Mouse (Mus musculus) midbrain, postnatal 0 days (tissue): Measurements from ENCODE around the gene Golga2. TPM values are rescaled to one million over a fixed set of nuclear protein-coding genes. Genes with fewer than 3 reads are reported as not detected.
A peak's percentile ranks its signal among the peaks of the same experiment; 100 is the strongest.

Source experiments
- ATAC-seq: fragments of 200-750 bp; cut with Nextera tagmentation; 2 replicates; pipeline ENCODE4 v1.8.0; 2017; ENCODE audit warnings: moderate number of reproducible peaks, mild to moderate bottlenecking, moderate TSS enrichment, moderate library complexity; ENCODE audit not compliant: low FRiP score
- DNase-seq: peaks from one replicate; pipeline ENCODE4 v3.0.0-alpha.2; 2015; ENCODE audit warnings: low spot score
- H3K27ac ChIP-seq: fragments of 300-500 bp; sonication (generic); 2 replicates; pipeline ENCODE4 v1.5.1; 2014; ENCODE audit warnings: low read depth, mild to moderate bottlenecking, low read length, mixed read lengths
- H3K27me3 ChIP-seq: fragments of 300-500 bp; sonication (generic); 2 replicates; pipeline ENCODE4 v1.6.1; 2014; ENCODE audit warnings: low read length, control low read depth, mixed read lengths; ENCODE audit not compliant: insufficient read depth
- H3K36me3 ChIP-seq: fragments of 300-500 bp; sonication (generic); 2 replicates; pipeline ENCODE4 v1.6.1; 2014; ENCODE audit warnings: low read length, control low read depth, mixed read lengths; ENCODE audit not compliant: insufficient read depth
- H3K4me1 ChIP-seq: fragments of 300-500 bp; sonication (generic); 2 replicates; pipeline ENCODE4 v1.6.1; 2014; ENCODE audit warnings: mild to moderate bottlenecking, control low read depth, antibody characterized with exemption, low read length, mixed read lengths; ENCODE audit not compliant: insufficient read depth
- H3K4me2 ChIP-seq: fragments of 300-500 bp; sonication (generic); 2 replicates; pipeline ENCODE4 v1.6.1; 2014; ENCODE audit warnings: low read depth, mild to moderate bottlenecking, low read length, mixed read lengths; ENCODE audit not compliant: poor library complexity, severe bottlenecking
- H3K4me3 ChIP-seq: fragments of 300-500 bp; sonication (generic); 2 replicates; pipeline ENCODE4 v1.5.1; 2014; ENCODE audit warnings: low read depth, mild to moderate bottlenecking, low read length, moderate library complexity
- H3K9ac ChIP-seq: fragments of 300-500 bp; sonication (generic); replicated peaks from 2 replicates; pipeline ENCODE4 v1.6.1; 2014; ENCODE audit warnings: mild to moderate bottlenecking, low read length, moderate library complexity, mixed read lengths; ENCODE audit not compliant: poor library complexity, severe bottlenecking
- H3K9me3 ChIP-seq: fragments of 300-500 bp; sonication (generic); 2 replicates; pipeline ENCODE4 v1.6.1; 2016; ENCODE audit warnings: low read length, control low read depth
- CTCF ChIP-seq: IDR thresholded peaks from 2 replicates; pipeline ENCODE4 v1.5.1; 2016; ENCODE audit warnings: antibody characterized with exemption, mild to moderate bottlenecking
- WGBS: fragments of 180-500 bp; shearing (Covaris S2); extraction: QIAGEN DNeasy Blood & Tissue Kit; methylation state at CpG from one replicate; pipeline ENCODE4 v1.1.7; 2014; 5-methylcytosine and 5-hydroxymethylcytosine counted together
- polyA plus RNA-seq: library from polyadenylated mRNA; unstranded; fragments of >200 nt; fragmentation: Nextera tagmentation; extraction: Ambion mirVana; gene quantifications from 2 replicates; pipeline ENCODE4 v1.2.1, GENCODE M21; 2015
- total RNA-seq: library from RNA; depleted of rRNA; stranded (reverse); fragments of >200 nt; gene quantifications from 2 replicates; pipeline ENCODE4 v1.2.3, GENCODE M21; 2014

The Golga2 gene
- total and polyA plus RNA-seq, 2 experiments from 2014 or later: 30.1 to 57.4 TPM

DNA sequence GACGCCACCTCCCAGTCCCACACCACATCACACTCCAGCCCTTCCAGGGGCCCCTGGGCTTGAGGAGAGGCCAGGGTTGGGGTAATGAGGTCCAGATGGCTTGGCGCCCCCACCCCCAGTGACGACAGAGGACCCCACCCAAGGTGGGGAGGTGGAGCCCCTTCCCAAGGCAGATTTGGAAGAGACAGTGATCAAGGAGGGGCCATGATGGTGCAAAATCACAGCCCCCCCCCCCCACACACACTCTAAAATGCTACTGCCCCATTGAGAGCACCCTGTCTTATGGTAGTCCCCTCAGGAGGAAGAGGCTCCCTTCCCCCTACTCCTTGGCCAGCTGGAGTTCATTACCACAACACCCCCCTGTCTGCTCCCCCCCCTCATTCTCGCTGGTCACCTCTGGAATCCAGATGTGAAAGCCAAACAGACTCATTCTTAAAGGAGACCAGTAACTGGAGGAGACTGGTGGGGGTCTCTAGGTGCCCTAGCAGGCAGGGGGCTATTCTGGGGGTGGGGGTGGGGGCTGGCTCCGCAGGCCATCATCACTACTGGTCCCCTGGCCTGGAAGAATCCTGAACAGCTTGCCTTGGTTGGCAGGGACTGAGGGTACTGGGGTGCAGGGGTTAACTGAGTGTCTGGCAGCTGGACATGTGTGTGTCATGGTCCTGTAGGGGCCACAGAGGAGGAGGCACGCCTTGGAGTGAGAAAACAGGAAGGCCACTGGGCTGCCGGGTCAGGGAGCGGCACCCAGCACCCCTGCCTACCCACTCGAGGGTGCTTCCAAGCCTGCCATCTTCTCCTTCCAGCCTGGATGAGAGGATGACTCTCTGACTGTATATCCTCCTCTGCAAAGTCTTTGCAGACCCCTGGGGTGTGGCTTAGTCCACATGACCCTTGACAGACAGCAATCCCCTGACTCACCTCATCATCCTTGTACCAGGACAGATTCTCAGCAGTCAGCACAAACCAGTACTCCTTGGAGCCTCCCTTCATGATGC lies 32.7 kb downstream of the Golga2 start:
- Histone ChIP-seq H3K9me3 (no peaks in the 10 kb centered on the region), H3K27ac (no peak overlapping the region), H3K4me2 (no peak overlapping the region), H3K4me3 (no peak overlapping the region), H3K27me3 (no peaks in the 10 kb centered on the region), H3K36me3 (peaks cover 33% of the 10 kb centered on the region), H3K4me1 (peaks cover 13% of the 10 kb centered on the region), H3K9ac (no peak overlapping the region)
- 57% methylated on average over 9 of the region's 9 CpGs for WGBS
- no peak for ATAC-seq
- no peak for TF ChIP-seq CTCF
- DNase-seq: no peak

DNA sequence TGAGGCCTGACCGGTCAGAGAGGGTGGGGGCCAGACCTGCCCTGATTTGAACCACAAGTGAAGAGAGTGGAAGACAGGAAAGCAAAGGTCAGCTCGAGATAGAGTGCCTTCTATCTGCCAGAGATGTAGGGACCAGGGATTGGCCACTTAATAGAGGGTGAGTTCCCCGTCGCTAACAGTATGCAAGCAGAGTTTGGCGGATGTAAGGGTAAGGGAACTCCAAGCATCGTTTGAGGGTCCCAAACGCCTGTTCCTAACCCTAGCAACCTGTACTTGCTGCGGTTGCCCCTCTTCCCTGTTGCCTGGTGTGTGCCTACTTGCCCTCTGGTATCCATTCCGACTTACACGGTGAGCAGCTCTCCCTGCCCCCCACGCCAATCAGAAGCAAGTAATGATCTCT lies 33.5 kb downstream of the Golga2 start:
- ATAC-seq: no peak
- H3K27me3 ChIP-seq: no peaks in the 10 kb centered on the region
- 72% methylated on average over 11 of the region's 11 CpGs for WGBS
- H3K4me2 ChIP-seq: no peak overlapping the region
- H3K4me3 ChIP-seq: no peak overlapping the region
- H3K9me3 ChIP-seq: no peaks in the 10 kb centered on the region
- H3K36me3 ChIP-seq: peaks cover 32% of the 10 kb centered on the region
- no peak overlapping the region for H3K27ac ChIP-seq
- peaks cover 13% of the 10 kb centered on the region for H3K4me1 ChIP-seq
- no peak for TF ChIP-seq CTCF
- DNase-seq: no peak
- H3K9ac ChIP-seq: no peak overlapping the region

DNA sequence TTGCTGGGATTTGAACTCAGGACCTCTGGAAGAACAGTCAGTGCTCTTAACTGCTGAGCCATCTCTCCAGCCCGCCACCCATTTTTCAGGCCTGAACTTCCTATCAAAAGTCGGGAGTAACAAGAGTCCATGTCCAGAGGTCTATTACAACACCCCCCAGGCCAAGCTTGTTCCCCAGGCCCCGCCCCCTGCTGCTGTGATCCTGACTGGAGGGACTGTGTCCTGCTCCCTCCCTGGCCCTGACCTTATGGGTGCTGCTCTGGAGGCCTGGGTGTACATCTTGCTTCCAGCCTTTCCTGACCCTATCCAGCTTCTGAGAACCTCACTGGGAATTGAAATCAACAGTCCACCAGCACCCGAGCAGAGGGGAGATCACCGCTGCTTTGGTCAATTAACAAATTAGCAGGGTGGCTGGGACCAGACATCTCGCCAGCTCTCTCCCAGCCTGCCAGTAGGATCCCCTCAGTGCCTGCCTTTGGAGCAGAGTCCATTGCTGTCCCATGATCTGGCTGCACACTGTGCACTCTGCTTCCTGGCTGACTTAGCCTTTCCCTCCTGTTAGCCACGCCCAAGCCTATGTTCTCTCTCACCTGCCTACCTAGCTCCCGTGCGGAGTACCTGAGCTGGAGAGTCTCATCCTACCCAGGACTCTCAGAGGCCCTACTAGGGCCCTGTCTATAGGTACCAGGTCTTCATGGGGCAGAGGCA lies 34.6 kb downstream of the Golga2 start:
- no peak for DNase-seq
- Histone ChIP-seq H3K4me1 (peaks cover 13% of the 10 kb centered on the region), H3K36me3 (peaks cover 33% of the 10 kb centered on the region), H3K27ac (peak overlapping the region; percentile 79), H3K4me3 (no peak overlapping the region), H3K27me3 (no peaks in the 10 kb centered on the region), H3K9me3 (no peaks in the 10 kb centered on the region), H3K9ac (0 out of 2 replicates have a peak overlapping the region, but pooled peaks have one; percentile 19), H3K4me2 (no peak overlapping the region)
- no peak for TF ChIP-seq CTCF
- 76% methylated on average over 9 of the region's 9 CpGs for WGBS
- no peak for ATAC-seq

DNA sequence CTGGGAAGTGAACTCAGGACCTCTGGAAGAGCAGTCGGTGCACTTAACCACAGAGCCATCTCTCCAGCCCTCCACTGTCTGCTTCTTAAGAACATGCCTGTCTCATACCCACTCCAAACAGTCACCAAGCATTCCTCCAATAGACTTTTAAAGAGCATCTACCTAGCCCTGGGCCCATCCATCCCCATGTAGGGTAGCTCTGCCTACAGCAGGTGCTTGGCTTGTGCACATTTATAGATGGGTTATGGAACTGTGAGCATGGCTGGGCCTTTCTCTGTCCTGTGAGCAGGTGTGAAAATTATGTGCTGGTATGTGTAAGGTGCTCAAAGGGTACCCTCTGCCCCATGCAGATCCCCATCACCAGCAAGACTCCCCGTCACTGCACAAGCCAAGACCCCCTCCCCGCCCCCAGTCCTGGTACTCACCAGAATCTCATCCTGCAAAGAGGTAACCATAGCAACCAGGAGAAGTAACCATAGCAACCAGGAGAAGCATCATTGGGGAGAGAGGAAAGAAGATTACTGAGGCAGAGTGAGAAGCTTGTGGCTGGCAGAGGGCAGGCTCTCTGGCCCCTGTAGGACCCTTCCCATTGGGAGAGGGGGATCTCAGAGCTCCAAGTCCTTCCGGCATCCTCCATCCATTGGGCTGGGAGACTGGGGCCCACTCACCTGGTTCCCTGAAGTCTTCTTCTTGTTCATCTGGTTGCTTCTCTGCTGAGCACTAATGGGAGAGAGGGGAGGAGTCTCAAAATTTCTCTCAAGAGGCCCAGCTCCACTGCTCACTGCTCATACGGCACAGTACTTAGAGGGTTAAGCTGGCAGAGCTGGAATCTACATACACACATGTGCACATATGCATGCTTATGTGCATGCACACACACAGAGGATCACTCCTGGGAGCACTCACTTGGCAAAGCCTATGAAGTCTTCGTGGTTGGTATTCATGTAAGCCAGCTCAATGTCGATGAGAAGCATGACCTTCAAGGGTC lies 35.9 kb downstream of the Golga2 start:
- no peak for TF ChIP-seq CTCF
- Histone ChIP-seq H3K9me3 (no peaks in the 10 kb centered on the region), H3K36me3 (peaks cover 26% of the 10 kb centered on the region), H3K27me3 (no peaks in the 10 kb centered on the region), H3K4me2 (peak overlapping the region; percentile 26), H3K4me1 (peaks cover 13% of the 10 kb centered on the region), H3K27ac (peak overlapping the region; percentile 79), H3K9ac (0 out of 2 replicates have a peak overlapping the region, but pooled peaks have one; percentile 20), H3K4me3 (no peak overlapping the region)
- WGBS: 29% methylated on average over 7 of the region's 7 CpGs
- ATAC-seq (peak; percentile 68), DNase-seq (peak; percentile 74)

DNA sequence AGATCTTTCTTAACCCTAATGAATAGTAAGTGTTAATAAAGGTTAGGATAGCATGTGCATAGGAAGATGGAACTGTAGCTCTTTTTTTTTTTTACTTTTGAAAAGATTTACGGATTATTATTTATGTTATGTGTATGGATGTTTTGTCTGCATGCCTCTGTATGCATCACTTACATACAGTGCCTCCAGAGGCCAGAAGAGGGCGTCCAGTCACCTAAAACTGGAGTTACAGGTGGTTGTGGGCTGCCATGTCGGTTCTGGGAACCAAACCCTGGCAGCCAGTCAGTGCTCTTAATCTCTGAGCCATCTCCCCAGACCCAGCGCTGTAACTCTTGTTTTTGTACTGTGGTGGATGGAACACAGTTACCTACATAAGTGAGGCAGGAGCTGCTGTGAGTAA lies 37.1 kb downstream of the Golga2 start:
- Histone ChIP-seq H3K4me3 (no peak overlapping the region), H3K4me1 (peaks cover 13% of the 10 kb centered on the region), H3K27me3 (no peaks in the 10 kb centered on the region), H3K9ac (no peak overlapping the region), H3K27ac (no peak overlapping the region), H3K9me3 (no peaks in the 10 kb centered on the region), H3K36me3 (peaks cover 27% of the 10 kb centered on the region), H3K4me2 (no peak overlapping the region)
- peak; percentile 45 for TF ChIP-seq CTCF
- DNase-seq (no peak), ATAC-seq (no peak)
- WGBS: 51% methylated on average over 4 of the region's 4 CpGs
